ENCODE assay signal across 16 mouse cellular contexts in the genomic region with DNA sequence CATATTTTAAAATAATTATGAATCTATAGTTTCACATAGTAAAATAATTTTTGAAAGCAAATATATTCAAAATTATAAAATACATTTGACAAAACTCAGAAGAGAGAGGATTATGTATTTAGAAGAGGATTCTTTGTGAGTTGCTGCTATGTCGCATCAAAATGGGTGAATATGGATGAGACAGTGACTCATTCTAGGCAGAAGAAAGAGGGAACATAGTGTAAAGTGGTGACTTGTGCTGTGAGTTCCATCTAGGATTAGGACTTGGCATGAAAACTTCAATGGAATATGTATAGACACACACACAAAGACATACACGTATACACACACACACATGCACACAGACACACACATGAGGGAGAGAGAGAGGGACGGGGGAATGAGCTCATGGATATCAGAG.
"Had no signal": no experiment of that assay in that cellular context is flagged by ENCODE, and none has a peak within 500 bp of the region (broad histone marks: within the 10 kb centered on the region; RNA-seq: fewer than 3 reads in every experiment).

No protein-coding gene starts in this region.

- H3K4me2 ChIP-seq: neural tube, embryonic 12.5 days; neural tube, embryonic 13.5 days; neural tube, embryonic 15.5 days; stomach, embryonic 15.5 days had no signal

- H3K9me3 ChIP-seq: neural tube, embryonic 12.5 days; neural tube, embryonic 13.5 days; neural tube, embryonic 15.5 days; stomach, embryonic 15.5 days had no signal

- H3K4me1 ChIP-seq: neural tube, embryonic 12.5 days; neural tube, embryonic 13.5 days; neural tube, embryonic 15.5 days; stomach, embryonic 15.5 days had no signal

- DNase-seq: retina, postnatal 1 day; right cerebral cortex, adult 18-20 months; right cerebral cortex, postnatal 25 days; right cerebral cortex, postnatal 4 days; spleen, adult 18-20 months; thymus, adult 18-20 months; thymus, adult 2 months; thymus, postnatal 14 days; thymus, postnatal 25 days; thymus, postnatal 36 days; thymus, postnatal 4 days had no signal

- H3K36me3 ChIP-seq: neural tube, embryonic 12.5 days; neural tube, embryonic 13.5 days; neural tube, embryonic 15.5 days; stomach, embryonic 15.5 days had no signal

- H3K27me3 ChIP-seq: neural tube, embryonic 12.5 days; neural tube, embryonic 13.5 days; neural tube, embryonic 15.5 days; stomach, embryonic 15.5 days had no signal

- H3K9ac ChIP-seq: neural tube, embryonic 12.5 days; neural tube, embryonic 13.5 days; neural tube, embryonic 15.5 days; stomach, embryonic 15.5 days had no signal

- H3K27ac ChIP-seq: neural tube, embryonic 12.5 days; neural tube, embryonic 13.5 days; neural tube, embryonic 15.5 days; stomach, embryonic 15.5 days; stomach, postnatal 0 days had no signal

- H3K4me3 ChIP-seq: neural tube, embryonic 12.5 days; neural tube, embryonic 13.5 days; neural tube, embryonic 15.5 days; stomach, embryonic 15.5 days had no signal
